Mouse (Mus musculus) liver, embryonic 14.5 days (tissue): ENCODE results near the gene Zc3h4. TPM values are rescaled to one million over a fixed set of nuclear protein-coding genes. Genes with fewer than 3 reads are reported as not detected.
A peak's percentile ranks its signal among the peaks of the same experiment; 100 is the strongest.

Experiments used
- ATAC-seq: fragments of 200-750 bp; cut with Nextera tagmentation; 2 replicates; pipeline ENCODE4 v1.8.0; 2017; ENCODE audit warnings: moderate number of reproducible peaks, mild to moderate bottlenecking, moderate library complexity; ENCODE audit not compliant: insufficient read depth
- DNase-seq, 3 experiments: peaks; one replicate each; pipeline ENCODE4 v3.0.0-alpha.2; 2012 to 2013; ENCODE audit warnings: low read depth in 3 of 3, low spot score in 3 of 3
- H3K27ac ChIP-seq: fragments of 300-500 bp; sonication (generic); 2 replicates; pipeline ENCODE4 v1.5.1; 2014; ENCODE audit warnings: moderate library complexity, mild to moderate bottlenecking, control low read depth, inconsistent platforms
- H3K27me3 ChIP-seq: fragments of 300-500 bp; sonication (generic); 2 replicates; pipeline ENCODE4 v1.6.1; 2014; ENCODE audit warnings: mild to moderate bottlenecking, low read length, moderate library complexity; ENCODE audit not compliant: control insufficient read depth, insufficient read depth
- H3K36me3 ChIP-seq: fragments of 300-500 bp; sonication (generic); replicated peaks from 2 replicates; pipeline ENCODE4 v1.6.1; 2014; ENCODE audit warnings: low read depth; ENCODE audit not compliant: control insufficient read depth, insufficient read depth
- H3K4me1 ChIP-seq, 2 experiments: fragments of 200-500 bp in 1 of 2; fragments of 300-500 bp in 1 of 2; sonication (generic) in 1 of 2; replicated peaks; 2 replicates each; pipeline ENCODE4 v1.6.1; 2012 to 2014; ENCODE audit warnings: antibody characterized with exemption in 1 of 2, inconsistent platforms in 1 of 2, low read length in 1 of 2; ENCODE audit not compliant: control insufficient read depth in 2 of 2, insufficient read depth in 2 of 2
- H3K4me2 ChIP-seq: fragments of 300-500 bp; sonication (generic); 2 replicates; pipeline ENCODE4 v1.6.1; 2014; ENCODE audit warnings: low read depth, mild to moderate bottlenecking, control low read depth, moderate library complexity
- H3K4me3 ChIP-seq, 2 experiments: fragments of 200-500 bp in 1 of 2; fragments of 300-500 bp in 1 of 2; sonication (generic) in 1 of 2; 2 replicates each; pipeline ENCODE4 v1.5.1; 2012 to 2014; ENCODE audit warnings: low read depth in 2 of 2, low read length in 2 of 2, mild to moderate bottlenecking in 2 of 2, control low read depth in 1 of 2, inconsistent platforms in 1 of 2, moderate library complexity in 1 of 2; ENCODE audit not compliant: insufficient read depth in 1 of 2
- H3K9ac ChIP-seq: fragments of 300-500 bp; sonication (generic); replicated peaks from 2 replicates; pipeline ENCODE4 v1.6.1; 2014; ENCODE audit warnings: mild to moderate bottlenecking, control low read depth, moderate library complexity
- H3K9me3 ChIP-seq: fragments of 300-500 bp; sonication (generic); 2 replicates; pipeline ENCODE4 v1.6.1; 2016; ENCODE audit warnings: low read length, mixed read lengths; ENCODE audit not compliant: control insufficient read depth
- CTCF ChIP-seq: IDR thresholded peaks from 2 replicates; pipeline ENCODE4 v1.5.1; 2016; ENCODE audit warnings: antibody characterized with exemption, low read depth, control low read depth
- EP300 ChIP-seq: IDR thresholded peaks from 2 replicates; pipeline ENCODE4 v1.6.1; 2016; ENCODE audit warnings: antibody characterized with exemption, low read depth
- WGBS: fragments of 180-500 bp; shearing (Covaris S2); extraction: QIAGEN DNeasy Blood & Tissue Kit; methylation state at CpG from one replicate; pipeline ENCODE4 v1.1.7; 2014; ENCODE audit not compliant: insufficient replicate concordance; 5-methylcytosine and 5-hydroxymethylcytosine counted together
- polyA plus RNA-seq, 2 experiments: library from polyadenylated mRNA; depleted of rRNA in 1 of 2; stranded (reverse) in 1 of 2; unstranded in 1 of 2; fragments of >200 nt; fragmentation: Nextera tagmentation in 1 of 2; extraction: Ambion mirVana in 1 of 2; gene quantifications; 2 replicates each; pipeline versions ENCODE4 v1.2.1 to v1.2.3; 2012 to 2014

The Zc3h4 gene
- polyA plus RNA-seq, 2 experiments: 6.0 to 15.2 TPM

DNA sequence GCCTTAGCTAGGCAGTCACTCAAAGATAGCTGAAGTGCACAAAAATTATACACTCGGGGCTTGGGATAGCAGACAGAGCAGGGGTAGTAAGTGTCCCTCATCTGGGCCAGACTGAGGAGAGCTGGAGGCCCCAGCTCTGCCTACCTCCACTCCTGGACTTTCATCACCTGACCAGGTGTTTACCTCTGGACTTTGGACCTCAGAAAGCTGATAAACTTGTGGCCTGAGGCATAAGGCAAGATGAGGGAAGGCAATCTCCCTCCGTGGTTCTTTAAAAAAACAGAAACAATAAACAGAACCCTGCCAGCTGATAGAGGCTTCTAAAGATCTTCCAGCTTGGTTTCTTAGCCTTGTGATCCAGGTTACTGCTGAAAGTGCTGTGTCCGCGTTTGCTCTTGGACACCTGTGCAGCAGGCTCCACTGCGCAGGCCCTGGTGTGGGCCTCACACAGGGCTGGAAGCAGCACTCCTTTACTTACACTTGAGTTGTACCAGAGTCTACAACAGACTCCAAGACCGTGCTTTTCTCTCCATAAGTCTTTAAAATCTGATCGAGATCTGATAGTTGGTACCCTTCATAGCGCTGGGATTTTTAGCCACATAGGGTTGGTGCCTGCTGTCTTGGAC, 19.9 kb downstream of the Zc3h4 start:
- TF ChIP-seq CTCF (no peak), EP300 (no peak)
- no peaks in the 10 kb centered on the region for H3K9me3 ChIP-seq
- no peak overlapping the region for H3K27ac ChIP-seq
- no peak overlapping the region for H3K4me3 ChIP-seq
- no peak overlapping the region for H3K9ac ChIP-seq
- H3K4me1 ChIP-seq: peaks cover 0 to 2% of the 10 kb centered on the region in 2 experiments; a peak in 1 of 4 replicates
- peaks cover 99% of the 10 kb centered on the region for H3K36me3 ChIP-seq
- no peak overlapping the region for H3K4me2 ChIP-seq
- WGBS: 87% methylated on average over 8 of the region's 8 CpGs
- DNase-seq (no peak), ATAC-seq (no peak)
- H3K27me3 ChIP-seq: no peaks in the 10 kb centered on the region

GRCm38 (mm10) chr7:16422222-16422856, 21.6 kb downstream of the Zc3h4 start:
- no peak for ATAC-seq
- 0 out of 4 replicates have a peak, but pooled peaks cover 0 to 2% of the 10 kb centered on the region in 2 experiments for H3K4me1 ChIP-seq
- H3K4me2 ChIP-seq: no peak overlapping the region
- H3K9ac ChIP-seq: no peak overlapping the region
- TF ChIP-seq EP300 (no peak), CTCF (no peak)
- no peak overlapping the region for H3K4me3 ChIP-seq
- 83% methylated on average over 18 of the region's 18 CpGs for WGBS
- no peaks in the 10 kb centered on the region for H3K27me3 ChIP-seq
- no peak overlapping the region for H3K27ac ChIP-seq
- H3K9me3 ChIP-seq: no peaks in the 10 kb centered on the region
- H3K36me3 ChIP-seq: peaks cover 99% of the 10 kb centered on the region
- DNase-seq: no peak

DNA sequence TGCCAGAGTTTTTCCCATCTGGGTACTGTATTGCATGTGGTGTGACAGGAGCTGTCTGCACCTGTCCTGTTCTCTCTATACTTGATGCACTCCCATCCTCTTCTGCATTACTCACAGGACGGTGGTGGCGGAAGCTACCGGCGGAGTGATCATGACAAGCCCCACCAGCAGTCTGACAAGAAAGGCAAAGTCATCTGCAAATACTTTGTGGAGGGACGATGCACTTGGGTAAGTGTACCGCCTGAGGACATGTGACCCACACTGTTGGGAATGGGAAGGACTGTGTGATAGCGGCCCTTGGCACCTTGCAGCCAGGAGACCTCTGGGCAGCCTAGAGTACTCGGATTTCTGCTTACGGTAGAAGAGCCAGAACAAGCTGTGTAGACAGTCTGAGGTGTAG, 23.0 kb downstream of the Zc3h4 start:
- DNase-seq (no peak), ATAC-seq (no peak)
- H3K27me3 ChIP-seq: no peaks in the 10 kb centered on the region
- no peak overlapping the region for H3K9ac ChIP-seq
- TF ChIP-seq CTCF (no peak), EP300 (no peak)
- 84% methylated on average over 9 of the region's 9 CpGs for WGBS
- H3K9me3 ChIP-seq: no peaks in the 10 kb centered on the region
- no peak overlapping the region for H3K4me3 ChIP-seq
- H3K4me2 ChIP-seq: no peak overlapping the region
- H3K27ac ChIP-seq: no peak overlapping the region
- H3K4me1 ChIP-seq: 0 out of 4 replicates have a peak, but pooled peaks cover 0 to 2% of the 10 kb centered on the region in 2 experiments
- peaks cover 99% of the 10 kb centered on the region for H3K36me3 ChIP-seq

- no peaks in the 10 kb centered on the region for H3K27me3 ChIP-seq
- H3K4me2 ChIP-seq: no peak overlapping the region
- ATAC-seq (no peak), DNase-seq (no peak)
- WGBS: 84% methylated on average over 10 of the region's 10 CpGs
- H3K4me1 ChIP-seq: no peaks in the 10 kb centered on the region
- H3K36me3 ChIP-seq: peaks cover 99% of the 10 kb centered on the region
- no peak overlapping the region for H3K27ac ChIP-seq
- TF ChIP-seq EP300 (no peak), CTCF (no peak)
- no peaks in the 10 kb centered on the region for H3K9me3 ChIP-seq
- H3K9ac ChIP-seq: no peak overlapping the region
- no peak overlapping the region for H3K4me3 ChIP-seq
Measured at GRCm38 (mm10) chr7:16425721-16426120, 25.0 kb downstream of the Zc3h4 start.

DNA sequence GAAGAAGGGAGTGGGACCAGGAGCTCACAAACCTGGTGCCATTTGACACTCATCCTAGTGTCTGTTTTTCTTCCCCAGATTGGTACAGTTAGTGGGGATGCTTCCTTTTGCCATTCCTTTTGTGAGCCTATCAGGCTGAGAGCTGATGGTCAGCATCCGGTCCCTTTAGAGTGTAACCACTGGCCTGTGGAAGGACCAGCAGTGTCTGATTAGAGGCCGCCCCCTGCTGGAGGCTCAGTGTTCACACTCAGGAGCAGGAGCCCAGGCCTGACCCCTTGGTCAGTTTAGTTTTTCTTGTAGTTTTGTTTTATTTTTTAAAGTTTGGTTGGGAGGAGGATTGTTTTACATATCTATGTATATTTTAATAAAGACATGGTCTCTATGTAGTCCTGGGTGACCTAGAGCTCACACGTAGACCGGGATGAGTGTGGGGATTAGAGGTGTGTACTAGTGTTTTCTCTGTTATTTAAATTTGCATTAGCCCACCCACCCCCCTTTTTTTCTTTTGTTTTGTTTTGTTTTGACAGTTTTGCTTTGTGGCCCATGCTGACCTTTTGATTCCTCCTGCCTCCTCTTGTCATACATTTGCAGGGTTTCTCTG, 25.5 kb downstream of the Zc3h4 start:
- Histone ChIP-seq H3K4me1 (no peaks in the 10 kb centered on the region), H3K4me3 (no peak overlapping the region), H3K9me3 (no peaks in the 10 kb centered on the region), H3K4me2 (no peak overlapping the region), H3K9ac (no peak overlapping the region), H3K27me3 (no peaks in the 10 kb centered on the region), H3K36me3 (peaks cover 99% of the 10 kb centered on the region), H3K27ac (no peak overlapping the region)
- WGBS: 58% methylated on average over 4 of the region's 4 CpGs
- TF ChIP-seq CTCF (peak; percentile 96), EP300 (no peak)
- DNase-seq (peak in 1 of 3 experiments; percentile 44), ATAC-seq (peak; percentile 76)
